Mouse (Mus musculus) liver, postnatal 0 days (tissue): ENCODE data around the gene Rbms3. TPM values are rescaled to one million over a fixed set of nuclear protein-coding genes. Genes with fewer than 3 reads are reported as not detected.

ENCODE experiments used
- ATAC-seq: fragments of 200-750 bp; cut with Nextera tagmentation; 2 replicates; pipeline ENCODE4 v1.8.0; 2017; ENCODE audit warnings: mild to moderate bottlenecking, moderate library complexity
- DNase-seq: peaks from one replicate; pipeline ENCODE4 v3.0.0-alpha.2; 2016
- H3K27ac ChIP-seq: fragments of 300-500 bp; sonication (generic); 2 replicates; pipeline ENCODE4 v1.5.1; 2014; ENCODE audit warnings: antibody characterized with exemption, moderate library complexity, mild to moderate bottlenecking, low read depth
- H3K27me3 ChIP-seq: fragments of 300-500 bp; sonication (generic); 2 replicates; pipeline ENCODE4 v1.6.1; 2014; ENCODE audit warnings: low read length, control low read depth, mixed read lengths; ENCODE audit not compliant: insufficient read depth
- H3K36me3 ChIP-seq: fragments of 300-500 bp; sonication (generic); replicated peaks from 2 replicates; pipeline ENCODE4 v1.6.1; 2014; ENCODE audit warnings: mild to moderate bottlenecking, control low read depth, low read length, moderate library complexity, mixed read lengths; ENCODE audit not compliant: insufficient read depth
- H3K4me1 ChIP-seq: fragments of 300-500 bp; sonication (generic); 2 replicates; pipeline ENCODE4 v1.6.1; 2014; ENCODE audit warnings: antibody characterized with exemption, mild to moderate bottlenecking, control low read depth; ENCODE audit not compliant: insufficient read depth
- H3K4me2 ChIP-seq: fragments of 300-500 bp; sonication (generic); 2 replicates; pipeline ENCODE4 v1.6.1; 2014; ENCODE audit warnings: low read depth, mild to moderate bottlenecking, low read length, moderate library complexity, mixed read lengths
- H3K4me3 ChIP-seq: fragments of 300-500 bp; sonication (generic); 2 replicates; pipeline ENCODE4 v1.5.1; 2014; ENCODE audit warnings: low read depth, low read length
- H3K9ac ChIP-seq: fragments of 300-500 bp; sonication (generic); replicated peaks from 2 replicates; pipeline ENCODE4 v1.6.1; 2014; ENCODE audit warnings: mild to moderate bottlenecking, moderate library complexity
- H3K9me3 ChIP-seq: fragments of 300-500 bp; sonication (generic); 2 replicates; pipeline ENCODE4 v1.6.1; 2016; ENCODE audit warnings: mild to moderate bottlenecking, control low read depth, low read length, mixed read lengths
- CTCF ChIP-seq: sonication (generic); IDR thresholded peaks from 2 replicates; pipeline ENCODE4 v1.5.1; 2016; ENCODE audit warnings: antibody characterized with exemption, low read depth
- EP300 ChIP-seq: IDR thresholded peaks from 2 replicates; pipeline ENCODE4 v1.6.1; 2016; ENCODE audit warnings: antibody characterized with exemption, low read depth, mild to moderate bottlenecking
- WGBS: fragments of 180-500 bp; shearing (Covaris S2); extraction: QIAGEN DNeasy Blood & Tissue Kit; methylation state at CpG from one replicate; pipeline ENCODE4 v1.1.7; 2014; ENCODE audit not compliant: insufficient replicate concordance; 5-methylcytosine and 5-hydroxymethylcytosine counted together
- polyA plus RNA-seq: library from polyadenylated mRNA; unstranded; fragments of >200 nt; fragmentation: Nextera tagmentation; extraction: Ambion mirVana; gene quantifications from 2 replicates; pipeline ENCODE4 v1.2.1, GENCODE M21; 2015

Rbms3 gene
- polyA plus RNA-seq, 1 experiment from 2014 or later: 2.8 TPM

- no peaks in the 10 kb centered on the region for H3K36me3 ChIP-seq
- TF ChIP-seq CTCF (no peak), EP300 (no peak)
- no peaks in the 10 kb centered on the region for H3K4me1 ChIP-seq
- H3K27me3 ChIP-seq: no peaks in the 10 kb centered on the region
- no peaks in the 10 kb centered on the region for H3K9me3 ChIP-seq
- no peak overlapping the region for H3K4me2 ChIP-seq
- no peak for ATAC-seq
- no peak for DNase-seq
- H3K27ac ChIP-seq: no peak overlapping the region
- H3K9ac ChIP-seq: no peak overlapping the region
- H3K4me3 ChIP-seq: no peak overlapping the region
Observed at GRCm38 (mm10) chr9:117041291-117041992, 588.3 kb downstream of the Rbms3 start.

GRCm38 (mm10) chr9:117039941-117040453 lies 589.7 kb downstream of the Rbms3 start:
- 51% methylated on average over 6 of the region's 6 CpGs for WGBS

GRCm38 (mm10) chr9:117032690-117033089 lies 597.0 kb downstream of the Rbms3 start:
- ATAC-seq: no peak
- H3K4me3 ChIP-seq: no peak overlapping the region
- no peak overlapping the region for H3K27ac ChIP-seq
- no peaks in the 10 kb centered on the region for H3K9me3 ChIP-seq
- peaks cover 3% of the 10 kb centered on the region for H3K4me1 ChIP-seq
- H3K36me3 ChIP-seq: no peaks in the 10 kb centered on the region
- H3K4me2 ChIP-seq: no peak overlapping the region
- WGBS: 51% methylated on average over 1 of the region's 1 CpGs
- no peak for DNase-seq
- no peak overlapping the region for H3K9ac ChIP-seq
- no peaks in the 10 kb centered on the region for H3K27me3 ChIP-seq
- TF ChIP-seq CTCF (no peak), EP300 (no peak)

More at GRCm38 (mm10) chr9:117039941-117040453, 589.7 kb downstream of the Rbms3 start:
- H3K9me3 ChIP-seq: no peaks in the 10 kb centered on the region
- DNase-seq (peak; percentile 39), ATAC-seq (peak; percentile 51)
- H3K27ac ChIP-seq: no peak overlapping the region; the same call in 1 of the 2 replicates
- H3K9ac ChIP-seq: no peak overlapping the region
- H3K36me3 ChIP-seq: no peaks in the 10 kb centered on the region
- no peaks in the 10 kb centered on the region for H3K27me3 ChIP-seq
- TF ChIP-seq CTCF (no peak), EP300 (no peak)
- no peaks in the 10 kb centered on the region for H3K4me1 ChIP-seq
- no peak overlapping the region for H3K4me3 ChIP-seq
- no peak overlapping the region for H3K4me2 ChIP-seq

GRCm38 (mm10) chr9:117031237-117031636 lies 598.5 kb downstream of the Rbms3 start:
- Histone ChIP-seq H3K27ac (no peak overlapping the region), H3K4me2 (no peak overlapping the region), H3K4me1 (peaks cover 3% of the 10 kb centered on the region), H3K27me3 (no peaks in the 10 kb centered on the region), H3K9me3 (no peaks in the 10 kb centered on the region), H3K4me3 (no peak overlapping the region), H3K9ac (no peak overlapping the region), H3K36me3 (no peaks in the 10 kb centered on the region)
- TF ChIP-seq EP300 (no peak), CTCF (no peak)
- ATAC-seq (no peak), DNase-seq (no peak)
- WGBS: 47% methylated on average over 11 of the region's 11 CpGs

GRCm38 (mm10) chr9:117030837-117031236 lies 598.9 kb downstream of the Rbms3 start:
- Histone ChIP-seq H3K27me3 (no peaks in the 10 kb centered on the region), H3K27ac (no peak overlapping the region), H3K4me1 (peaks cover 3% of the 10 kb centered on the region), H3K36me3 (no peaks in the 10 kb centered on the region), H3K9ac (no peak overlapping the region), H3K4me2 (no peak overlapping the region; the same call in 1 of the 2 replicates), H3K9me3 (no peaks in the 10 kb centered on the region), H3K4me3 (no peak overlapping the region)
- TF ChIP-seq CTCF (no peak), EP300 (peak; percentile 60; the same call in 1 of the 2 replicates)
- DNase-seq (peak; percentile 74), ATAC-seq (no peak)
- WGBS: 16% methylated on average over 6 of the region's 6 CpGs

GRCm38 (mm10) chr9:117029953-117030352 lies 599.8 kb downstream of the Rbms3 start:
- no peak for DNase-seq
- Histone ChIP-seq H3K4me2 (no peak overlapping the region), H3K4me1 (peaks cover 3% of the 10 kb centered on the region), H3K4me3 (no peak overlapping the region), H3K36me3 (no peaks in the 10 kb centered on the region), H3K9ac (no peak overlapping the region), H3K27ac (no peak overlapping the region), H3K27me3 (no peaks in the 10 kb centered on the region), H3K9me3 (no peaks in the 10 kb centered on the region)
- TF ChIP-seq EP300 (no peak), CTCF (peak; percentile 17; the same call in 1 of the 2 replicates)
- WGBS: 85% methylated on average over 1 of the region's 1 CpGs
- ATAC-seq: no peak
